ENCODE assay signal across 19 mouse cellular contexts in genomic region chr7:122292151-122292550, GRCm38 (mm10). TPM values are rescaled to one million over a fixed set of nuclear protein-coding genes. Genes with fewer than 3 reads are reported as not detected.
DNase-seq lines count a peak whose midpoint lies in the region; TF ChIP-seq lines count a peak whose summit lies in the region.
"Had no signal": no experiment of that assay in that cellular context is flagged by ENCODE, and none has a peak within 500 bp of the region (broad histone marks: within the 10 kb centered on the region; RNA-seq: fewer than 3 reads in every experiment).

No protein-coding gene starts in this region.

- intact Hi-C loops in left cerebral cortex, adult 2 months (cut with DNase I), result loop anchor here (5.0 kb wide), 2 partner anchors 45 to 60 kb away; no protein-coding TSS in a partner anchor

- no peak overlapping the region for H3K27ac ChIP-seq in left cerebral cortex, adult 2 months
- H3K27ac ChIP-seq: embryonic facial prominence, embryonic 12.5 days; forebrain, embryonic 13.5 days; heart, embryonic 13.5 days; hindbrain, embryonic 15.5 days; kidney, embryonic 15.5 days; limb, embryonic 15.5 days; liver, embryonic 15.5 days; midbrain, embryonic 15.5 days had no signal

- DNase-seq in left cerebral cortex, adult 2 months (ENCODE audit: extremely low spot score in 1 of 2, low spot score in 2 of 2), result no peak
- no peak for DNase-seq in left cerebral cortex, adult 9 months (ENCODE audit: low spot score in 2 of 2)
- DNase-seq in right cerebral cortex, postnatal 10 days (ENCODE audit: low spot score in 2 of 2), result peak; percentile 47 to 65
- no peak for DNase-seq in right cerebral cortex, postnatal 25 days
- peak; percentile 79 for DNase-seq in cerebellum, adult 9-10 months
- peak; percentile 19 for DNase-seq in mesoderm, embryonic 11.5 days (ENCODE audit: low read depth, low spot score)
- no peak for DNase-seq in urinary bladder, postnatal 14 days (ENCODE audit: low spot score)
- DNase-seq: adrenal gland, adult 2 months; heart, adult 18-20 months; kidney, postnatal 4 days had no signal

- TF ChIP-seq CTCF in left cerebral cortex, adult 2 months (IDR thresholded peaks at IDR 0.05), result no peak; the same call in 1 of the 2 replicates

- peak overlapping the region; percentile 38 for H3K4me3 ChIP-seq in left cerebral cortex, adult 2 months
- H3K4me3 ChIP-seq: embryonic facial prominence, embryonic 12.5 days; erythroblast, embryonic 14.5 days; forebrain, embryonic 13.5 days; heart, embryonic 13.5 days; hindbrain, embryonic 15.5 days; kidney, embryonic 15.5 days; limb, embryonic 15.5 days; liver, embryonic 15.5 days; midbrain, embryonic 15.5 days had no signal

RNA-seq across cellular contexts. Expression of gene Prkcb, which starts 3.6 kb away (rescaled TPM):
- total RNA-seq in left cerebral cortex, adult 2 months (2021), result 100 to 1,000 TPM; 964 to 986 TPM

Comparison
In these comparisons a context has a peak if more than half of its experiments do, and no peak if none do; other contexts are left out.
1. DNase-seq: peak in right cerebral cortex, postnatal 10 days (2 of 2), cerebellum, adult 9-10 months (single experiment) and mesoderm, embryonic 11.5 days (single experiment); none in left cerebral cortex, adult 2 months (0 of 2), left cerebral cortex, adult 9 months (0 of 2), right cerebral cortex, postnatal 25 days (single experiment) and urinary bladder, postnatal 14 days (single experiment).